Mouse (Mus musculus) heart, postnatal 0 days (tissue): ENCODE data around the gene Gna13.

Source experiments
- CTCF ChIP-seq: IDR thresholded peaks from 2 replicates; pipeline ENCODE4 v1.5.1; 2016; ENCODE audit warnings: antibody characterized with exemption, control low read depth, low read depth
- EP300 ChIP-seq: IDR thresholded peaks from 2 replicates; pipeline ENCODE4 v1.6.1; 2016; ENCODE audit warnings: antibody characterized with exemption, low read depth

GRCm38 (mm10) chr11:109330706-109331393 is 31.8 kb upstream of the Gna13 start:
- TF ChIP-seq CTCF (no peak), EP300 (no peak)
